Comparison of ENCODE assay signal across 19 mouse cellular contexts in genomic region chr13:52249492-52249891, GRCm38 (mm10).
DNase-seq lines count a peak whose midpoint lies in the region; ATAC-seq and TF ChIP-seq lines count a peak whose summit lies in the region.
"Had no signal": no experiment of that assay in that cellular context is flagged by ENCODE, and none has a peak within 500 bp of the region (broad histone marks: within the 10 kb centered on the region; RNA-seq: fewer than 3 reads in every experiment).

No protein-coding gene starts in this region.

- H3K36me3 ChIP-seq in midbrain, embryonic 11.5 days (ENCODE audit: control insufficient read depth, insufficient read depth, low read length), result no peaks in the 10 kb centered on the region
- H3K36me3 ChIP-seq in midbrain, postnatal 0 days (ENCODE audit: insufficient read depth, low read length), result no peaks in the 10 kb centered on the region
- no peaks in the 10 kb centered on the region for H3K36me3 ChIP-seq in forebrain, postnatal 0 days (ENCODE audit: insufficient read depth)
- H3K36me3 ChIP-seq: embryonic facial prominence, embryonic 10.5 days; embryonic facial prominence, embryonic 12.5 days; forebrain, embryonic 15.5 days had no signal

- no peak overlapping the region for H3K4me3 ChIP-seq in midbrain, embryonic 11.5 days (ENCODE audit: low read depth, low read length)
- H3K4me3 ChIP-seq in midbrain, postnatal 0 days (ENCODE audit: low read depth, low read length), result no peak overlapping the region
- no peak overlapping the region for H3K4me3 ChIP-seq in forebrain, postnatal 0 days (ENCODE audit: low read depth, low read length)
- H3K4me3 ChIP-seq: embryonic facial prominence, embryonic 10.5 days; embryonic facial prominence, embryonic 12.5 days; forebrain, embryonic 13.5 days; forebrain, embryonic 15.5 days had no signal

- H3K27ac ChIP-seq in midbrain, embryonic 11.5 days (ENCODE audit: low read depth, low read length), result no peak overlapping the region
- no peak overlapping the region for H3K27ac ChIP-seq in midbrain, postnatal 0 days (ENCODE audit: low read depth, low read length)
- no peak overlapping the region for H3K27ac ChIP-seq in forebrain, postnatal 0 days (ENCODE audit: low read depth, low read length)
- H3K27ac ChIP-seq: embryonic facial prominence, embryonic 10.5 days; embryonic facial prominence, embryonic 12.5 days; forebrain, embryonic 13.5 days; forebrain, embryonic 15.5 days had no signal

- no peak for ATAC-seq in midbrain, embryonic 11.5 days (ENCODE audit: low FRiP score)
- ATAC-seq in midbrain, postnatal 0 days (ENCODE audit: low FRiP score), result no peak
- peak; percentile 35 for ATAC-seq in Patski
- no peak for ATAC-seq in forebrain, postnatal 0 days
- ATAC-seq: forebrain, embryonic 13.5 days; forebrain, embryonic 15.5 days had no signal

- H3K4me1 ChIP-seq in midbrain, embryonic 11.5 days (ENCODE audit: control insufficient read depth, insufficient read depth, low read length), result no peaks in the 10 kb centered on the region
- no peaks in the 10 kb centered on the region for H3K4me1 ChIP-seq in midbrain, postnatal 0 days (ENCODE audit: insufficient read depth, low read length)
- no peaks in the 10 kb centered on the region for H3K4me1 ChIP-seq in forebrain, postnatal 0 days (ENCODE audit: insufficient read depth)
- H3K4me1 ChIP-seq: embryonic facial prominence, embryonic 10.5 days; embryonic facial prominence, embryonic 12.5 days; forebrain, embryonic 13.5 days; forebrain, embryonic 15.5 days had no signal

- POLR2A ChIA-PET in Patski (lab: Charles Lee), result no interaction called here

- CTCF ChIA-PET in Patski (lab: Charles Lee), result interaction anchor here (1.0 kb wide), 1 partner anchor 365 kb away, joined by 3 read pairs; no protein-coding TSS in a partner anchor

- H3K4me2 ChIP-seq in midbrain, embryonic 11.5 days, result no peak overlapping the region
- no peak overlapping the region for H3K4me2 ChIP-seq in midbrain, postnatal 0 days (ENCODE audit: low read depth, low read length, poor library complexity, severe bottlenecking)
- no peak overlapping the region for H3K4me2 ChIP-seq in forebrain, postnatal 0 days (ENCODE audit: low read depth)
- H3K4me2 ChIP-seq: embryonic facial prominence, embryonic 12.5 days; forebrain, embryonic 13.5 days; forebrain, embryonic 15.5 days had no signal

- no peak for TF ChIP-seq CTCF in midbrain, postnatal 0 days (IDR thresholded peaks at IDR 0.05)
- TF ChIP-seq CTCF in Patski (IDR thresholded peaks at IDR 0.05), result no peak
- no peak for TF ChIP-seq CTCF in forebrain, postnatal 0 days (IDR thresholded peaks at IDR 0.05; ENCODE audit: low read depth)

- WGBS in midbrain, embryonic 11.5 days, result 95% methylated on average over 2 of the region's 2 CpGs
- WGBS in midbrain, postnatal 0 days, result 89% methylated on average over 2 of the region's 2 CpGs
- WGBS in forebrain, postnatal 0 days, result 86% methylated on average over 2 of the region's 2 CpGs

- no peaks in the 10 kb centered on the region for H3K27me3 ChIP-seq in midbrain, embryonic 11.5 days (ENCODE audit: control insufficient read depth, insufficient read depth, low read length)
- no peaks in the 10 kb centered on the region; the same call in 1 of the 2 replicates for H3K27me3 ChIP-seq in midbrain, postnatal 0 days (ENCODE audit: insufficient read depth, low read length)
- H3K27me3 ChIP-seq in Patski, result no peaks in the 10 kb centered on the region
- H3K27me3 ChIP-seq in forebrain, postnatal 0 days (ENCODE audit: insufficient read depth, low read length), result no peaks in the 10 kb centered on the region
- H3K27me3 ChIP-seq: embryonic facial prominence, embryonic 12.5 days; forebrain, embryonic 15.5 days had no signal

- H3K9me3 ChIP-seq in midbrain, embryonic 11.5 days (ENCODE audit: control insufficient read depth, low read length), result no peaks in the 10 kb centered on the region
- H3K9me3 ChIP-seq in midbrain, postnatal 0 days (ENCODE audit: low read length), result no peaks in the 10 kb centered on the region
- H3K9me3 ChIP-seq in forebrain, postnatal 0 days (ENCODE audit: low read length), result no peaks in the 10 kb centered on the region
- H3K9me3 ChIP-seq: embryonic facial prominence, embryonic 10.5 days; embryonic facial prominence, embryonic 12.5 days; forebrain, embryonic 13.5 days; forebrain, embryonic 15.5 days had no signal

- peak; percentile 21 for DNase-seq in midbrain, embryonic 11.5 days (ENCODE audit: low spot score, missing footprints)
- no peak for DNase-seq in midbrain, postnatal 0 days (ENCODE audit: low spot score)
- DNase-seq in 3T3-L1 (ENCODE audit: low read depth, low spot score) (peak; percentile 68), Patski (ENCODE audit: low read depth, low spot score) (no peak)
- DNase-seq in embryo, embryonic 10 days (ENCODE audit: low spot score), result no peak
- no peak for DNase-seq in forebrain, postnatal 0 days
- DNase-seq: adrenal gland, adult 2 months; adrenal gland, postnatal 10 days; adrenal gland, postnatal 25 days; cerebellum, adult 11 months; cerebellum, adult 18-20 months; cerebellum, adult 8-10 months; cerebellum, adult 9-11 months; cerebellum, postnatal 14 days; cerebellum, postnatal 36 days had no signal

- H3K9ac ChIP-seq in midbrain, embryonic 11.5 days (ENCODE audit: low read length), result no peak overlapping the region
- no peak overlapping the region for H3K9ac ChIP-seq in midbrain, postnatal 0 days (replicated peaks; ENCODE audit: low read length, poor library complexity, severe bottlenecking)
- no peak overlapping the region for H3K9ac ChIP-seq in forebrain, postnatal 0 days
- H3K9ac ChIP-seq: embryonic facial prominence, embryonic 12.5 days; forebrain, embryonic 13.5 days; forebrain, embryonic 15.5 days had no signal

- in situ Hi-C loops in Patski (cut with MboI; ENCODE audit: low pct_unique_long_range_greater_than_20kb), result loop anchor here (25.0 kb wide), 2 partner anchors 587 to 738 kb away; partner anchors contain the start of genes Nfil3 and Secisbp2

Comparison
In these comparisons a context has a peak if more than half of its experiments do, and no peak if none do; other contexts are left out.
1. DNase-seq: peak in midbrain, embryonic 11.5 days (single experiment) and 3T3-L1 (single experiment); none in midbrain, postnatal 0 days (single experiment), Patski (single experiment), embryo, embryonic 10 days (single experiment) and forebrain, postnatal 0 days (single experiment).